Mouse (Mus musculus) spleen, adult 18-20 months (tissue): ENCODE measurements at regions not wholly inside any gene's neighbourhood (a gene's known extent, or its start where the extent isn't known, plus 50 kb on each side); places are given as distances from the start of the nearest gene placed in this dataset.

Experiments used
- DNase-seq, 2 experiments: peaks; one replicate each; pipeline ENCODE4 v3.0.0; 2022; ENCODE audit warnings: mixed read lengths in 2 of 2

- no peak for DNase-seq
Measured at GRCm38 (mm10) chr1:137738157-137738851, 437.2 kb downstream of the Ptprc start.

- no peak for DNase-seq
Measured at GRCm38 (mm10) chr1:137703882-137704281, 471.6 kb downstream of the Ptprc start.

- no peak for DNase-seq
Measured at GRCm38 (mm10) chr1:137698876-137699275, 476.6 kb downstream of the Ptprc start.

- no peak for DNase-seq
Measured at GRCm38 (mm10) chr1:137697289-137697688, 478.2 kb downstream of the Ptprc start.

- DNase-seq, result no peak
Measured at GRCm38 (mm10) chr1:137696796-137697195, 478.7 kb downstream of the Ptprc start.

DNA sequence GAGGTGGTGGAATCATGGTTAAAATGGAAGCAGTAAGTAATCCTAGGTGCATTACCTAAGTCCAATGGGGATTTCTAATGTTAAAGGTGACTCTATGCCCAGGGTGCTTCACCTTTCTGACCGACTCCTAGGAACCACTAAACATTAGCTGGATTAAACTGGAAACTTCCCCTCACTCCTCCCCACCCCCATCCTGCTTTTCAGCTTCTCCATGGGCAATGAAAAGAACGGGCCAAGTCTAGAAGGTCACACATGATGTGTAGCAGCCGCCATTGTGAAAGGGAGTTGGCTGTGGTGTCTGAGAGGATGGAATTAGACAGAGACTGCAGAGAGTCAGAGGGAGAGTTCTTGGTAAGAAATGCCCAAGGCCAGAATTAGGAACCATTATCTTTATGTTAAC, 479.8 kb downstream of the Ptprc start:
- DNase-seq, result no peak

DNA sequence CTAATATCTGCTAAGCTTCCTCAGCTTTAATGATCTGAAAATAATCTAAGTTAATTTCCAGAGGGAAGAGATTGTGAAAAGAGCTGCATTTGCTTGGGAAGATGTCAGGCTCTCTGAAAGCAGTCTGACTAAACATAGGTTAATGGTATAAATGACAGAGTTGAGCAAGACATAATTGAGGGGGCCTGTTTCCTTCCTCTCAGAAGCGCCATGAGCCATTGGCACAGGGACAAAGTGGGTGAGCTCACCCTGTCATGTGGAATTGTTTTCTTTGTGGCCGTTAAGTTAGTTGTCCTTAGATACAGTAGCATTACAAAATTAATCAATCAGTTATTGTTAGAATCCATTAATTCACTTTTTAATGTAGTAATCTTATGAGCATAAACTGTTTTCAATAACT, 483.0 kb downstream of the Ptprc start:
- DNase-seq, result no peak

DNA sequence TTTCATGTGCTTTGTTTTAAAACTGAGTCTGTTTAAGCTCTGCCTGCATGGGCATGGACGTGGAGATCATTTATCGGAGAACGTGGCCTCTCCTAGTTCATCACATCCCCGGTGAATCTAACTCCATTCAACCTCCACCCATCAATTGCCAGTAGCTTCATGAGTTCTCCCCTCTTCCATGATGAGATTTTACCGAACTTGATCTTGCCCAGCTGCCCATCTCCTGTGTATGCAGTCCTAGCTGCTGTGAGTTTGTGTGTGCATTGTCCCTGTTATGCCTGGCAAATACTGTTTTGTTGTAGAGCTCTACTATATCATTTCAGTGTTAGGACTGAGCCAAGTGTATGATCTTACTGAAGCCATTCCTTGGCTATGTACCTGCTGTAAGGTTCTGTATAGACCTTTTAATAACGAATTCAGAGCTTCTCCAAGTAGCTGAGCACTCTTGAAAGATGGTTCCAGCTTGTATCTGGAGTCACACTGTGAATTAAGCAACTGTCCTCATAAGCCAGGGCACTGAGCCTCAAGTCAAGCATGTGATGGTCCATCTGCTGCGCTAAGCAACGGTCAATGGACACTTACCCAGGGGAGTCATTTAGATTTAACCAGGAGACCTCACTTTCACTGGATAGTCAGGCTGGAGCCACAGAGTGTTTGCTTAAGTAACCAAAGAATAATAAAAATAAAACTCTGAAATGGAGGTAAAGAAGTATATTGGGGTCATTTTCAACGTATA, 484.5 kb downstream of the Ptprc start:
- DNase-seq, result no peak

GRCm38 (mm10) chr1:137670650-137671049, 504.9 kb downstream of the Ptprc start:
- DNase-seq, result no peak

DNA sequence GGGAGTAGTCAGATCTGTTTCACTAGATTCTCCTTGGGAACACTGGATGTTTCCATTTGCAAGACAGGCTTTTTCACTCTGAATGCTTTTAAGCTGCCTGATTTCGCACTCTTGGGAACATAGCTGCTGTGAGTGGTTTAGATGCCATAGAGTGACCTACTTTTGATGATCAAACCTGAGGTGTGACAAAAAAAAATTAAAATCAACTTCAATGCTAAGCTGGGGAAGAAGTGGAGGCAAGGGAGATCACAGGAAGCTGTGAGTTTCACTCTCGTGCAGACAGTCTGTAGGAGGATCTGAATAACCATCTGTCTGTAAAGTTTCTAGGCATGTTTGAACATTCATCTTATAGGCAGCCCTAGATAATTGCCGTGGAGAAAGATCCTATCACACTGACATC, 505.7 kb downstream of the Ptprc start:
- no peak for DNase-seq

DNA sequence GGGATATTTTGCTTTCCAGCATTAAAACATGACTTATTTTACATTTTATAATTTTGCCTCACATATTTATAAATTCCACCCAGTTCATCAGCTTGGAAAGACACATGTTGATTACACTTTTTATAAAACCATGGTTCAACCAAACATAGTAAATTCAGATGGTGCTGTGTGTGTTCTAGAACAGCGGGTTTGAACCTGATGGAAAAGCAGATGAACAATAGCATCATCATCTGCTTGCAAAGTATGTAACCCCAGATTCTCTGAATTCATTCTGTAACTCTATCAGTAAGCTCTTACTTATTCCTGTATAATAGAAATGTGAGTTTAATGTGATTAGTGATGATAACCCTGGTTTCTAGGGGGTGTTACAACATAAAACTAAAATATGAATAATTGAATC, 517.4 kb downstream of the Ptprc start:
- DNase-seq, result no peak

GRCm38 (mm10) chr1:137656900-137657458, 518.5 kb downstream of the Ptprc start:
- no peak for DNase-seq

- no peak for DNase-seq
Measured at GRCm38 (mm10) chr1:137654171-137654570, 521.3 kb downstream of the Ptprc start.

DNA sequence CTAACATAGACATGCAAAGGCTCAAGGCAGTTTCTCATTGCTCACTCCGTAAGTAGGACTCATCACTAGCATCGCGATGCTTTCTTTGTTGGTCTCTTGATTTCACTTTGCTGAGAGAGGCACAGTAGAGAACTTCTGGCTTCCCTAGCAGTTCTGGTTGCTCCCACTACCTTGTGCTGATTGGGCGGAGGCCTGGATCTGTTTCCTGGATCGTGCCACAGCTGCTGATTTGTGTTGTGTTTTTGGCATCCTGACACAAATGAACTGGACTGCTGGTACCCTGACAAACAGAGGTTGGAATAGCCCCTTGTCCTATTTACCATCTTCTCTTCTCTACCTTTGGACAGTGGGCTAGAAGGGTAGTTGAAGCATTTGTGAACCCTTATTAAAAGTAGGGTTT, 522.0 kb downstream of the Ptprc start:
- no peak for DNase-seq

DNA sequence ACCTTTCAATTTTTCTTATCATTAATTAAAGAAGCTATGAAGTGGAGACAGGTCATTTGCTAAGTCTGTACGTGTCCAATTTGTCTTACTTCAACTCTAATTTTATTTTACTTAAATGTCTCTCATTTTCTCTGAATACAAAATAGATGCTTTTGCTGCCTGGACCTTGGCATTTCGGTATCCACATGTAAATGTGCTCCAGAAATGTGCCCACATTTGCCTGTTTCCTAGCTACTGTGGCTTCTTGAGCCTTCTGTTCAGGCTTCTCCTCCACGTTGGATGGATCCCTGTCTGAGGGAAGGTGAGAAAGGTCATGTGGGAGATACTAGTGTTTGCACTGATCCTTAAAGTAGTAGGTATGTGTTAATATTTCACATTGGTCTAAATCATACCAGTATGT, 524.9 kb downstream of the Ptprc start:
- DNase-seq, result no peak

DNA sequence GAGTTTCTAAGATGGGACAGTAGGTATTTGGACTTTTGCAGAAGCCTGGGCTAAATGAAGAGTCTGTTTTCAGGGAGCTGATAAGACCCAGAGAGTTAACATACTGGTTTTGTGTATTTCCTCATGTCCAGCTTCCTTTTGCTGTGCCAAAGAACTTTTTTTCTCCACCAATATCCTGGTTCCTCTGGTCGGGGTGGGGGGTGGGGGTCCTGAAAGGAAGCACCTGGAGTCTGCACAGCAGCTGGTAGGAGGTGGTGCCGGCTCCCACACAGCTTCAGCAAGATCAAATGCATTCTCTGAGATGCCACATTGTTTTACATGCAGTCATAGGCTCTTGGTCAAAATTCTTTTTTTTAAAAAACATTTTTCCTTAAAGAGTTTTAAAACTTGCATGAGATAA, 525.4 kb downstream of the Ptprc start:
- no peak for DNase-seq

- no peak for DNase-seq
Measured at GRCm38 (mm10) chr1:137648832-137649231, 526.7 kb downstream of the Ptprc start.

DNA sequence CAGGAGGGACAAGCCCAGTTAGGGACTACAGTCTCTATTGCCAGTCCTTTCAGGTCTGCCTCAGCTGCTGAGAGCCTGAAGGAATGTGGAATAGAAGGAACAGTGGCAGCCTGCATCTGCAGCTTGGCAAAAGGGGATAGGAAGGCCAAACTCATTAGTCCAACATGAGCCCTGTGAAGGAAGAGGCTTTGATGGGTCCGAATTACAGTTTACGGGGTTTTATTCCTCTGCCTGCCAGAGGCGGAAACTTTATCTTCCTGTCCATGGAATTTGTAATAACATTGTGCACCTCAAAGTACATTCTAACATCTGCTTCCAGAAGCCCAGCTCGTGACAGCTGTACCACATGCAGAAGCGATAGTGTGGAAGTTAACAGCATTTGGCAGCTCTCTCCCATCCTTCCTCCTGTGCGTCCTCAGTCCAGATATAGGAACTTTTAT, 530.9 kb downstream of the Ptprc start:
- DNase-seq, result no peak

- no peak for DNase-seq
Measured at GRCm38 (mm10) chr1:137643508-137643907, 532.0 kb downstream of the Ptprc start.

GRCm38 (mm10) chr1:137640848-137641247, 534.7 kb downstream of the Ptprc start:
- no peak for DNase-seq

DNA sequence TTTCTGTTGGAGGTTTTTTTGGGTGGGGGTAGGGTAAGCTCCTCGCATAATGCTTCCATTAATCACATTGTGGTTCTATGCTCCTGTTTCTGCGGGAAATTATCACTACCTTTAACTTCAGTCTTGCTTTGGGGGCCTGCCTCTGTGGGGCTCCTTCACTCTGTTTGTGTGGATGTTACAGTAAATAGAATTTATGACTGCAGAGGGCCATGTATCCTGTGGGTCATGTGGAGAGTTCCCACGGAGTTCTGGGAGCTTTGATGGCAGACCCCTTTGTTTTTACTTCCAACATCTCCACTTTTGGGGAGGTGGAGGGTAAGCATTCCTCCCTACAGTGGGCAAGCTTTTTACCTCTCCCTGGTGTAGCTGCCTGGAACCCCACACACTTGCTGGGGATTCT, 538.6 kb downstream of the Ptprc start:
- no peak for DNase-seq

- DNase-seq, result no peak
Measured at GRCm38 (mm10) chr1:137636321-137636944, 539.1 kb downstream of the Ptprc start.

- no peak for DNase-seq
Measured at GRCm38 (mm10) chr1:137635781-137636180, 539.7 kb downstream of the Ptprc start.

- no peak for DNase-seq
Measured at GRCm38 (mm10) chr1:137631546-137631945, 544.0 kb downstream of the Ptprc start.
